Mouse (Mus musculus) G1E (cell line): Measurements from ENCODE around the gene Mas1. TPM values are rescaled to one million over a fixed set of nuclear protein-coding genes. Genes with fewer than 3 reads are reported as not detected.

ENCODE experiments used
- ATAC-seq: 2 replicates; pipeline ENCODE4 v1.8.0; 2016; ENCODE audit warnings: mild to moderate bottlenecking; ENCODE audit not compliant: insufficient number of reproducible peaks, poor library complexity, low FRiP score, severe bottlenecking; ENCODE audit errors: extremely low read depth
- DNase-seq: peaks from one replicate; pipeline ENCODE4 v3.0.0; 2012; ENCODE audit warnings: low spot score
- H3K27me3 ChIP-seq: 2 replicates; pipeline ENCODE4 v1.6.1; 2012; ENCODE audit warnings: mild to moderate bottlenecking, low read length, inconsistent platforms; ENCODE audit not compliant: insufficient read depth
- H3K36me3 ChIP-seq: replicated peaks from 2 replicates; pipeline ENCODE3; 2012; ENCODE audit warnings: mild to moderate bottlenecking, inconsistent platforms
- H3K4me1 ChIP-seq: 2 replicates; pipeline ENCODE4 v1.6.1; 2012; ENCODE audit warnings: low read depth, low read length, inconsistent platforms, mixed read lengths; ENCODE audit not compliant: insufficient read depth
- H3K4me3 ChIP-seq: 2 replicates; pipeline ENCODE4 v1.5.1; 2012; ENCODE audit warnings: low read depth, mild to moderate bottlenecking, inconsistent platforms, low read length, moderate library complexity, mixed read lengths
- H3K9me3 ChIP-seq: replicated peaks from 2 replicates; pipeline ENCODE4 v1.6.1; 2012; ENCODE audit warnings: inconsistent platforms
- CTCF ChIP-seq: IDR thresholded peaks from 2 replicates; pipeline ENCODE4 v1.5.1; 2012; ENCODE audit warnings: low read depth, low read length, inconsistent platforms, mixed read lengths
- GATA1 ChIP-seq: IDR thresholded peaks from 2 replicates; pipeline ENCODE4 v1.6.1; 2012; ENCODE audit warnings: borderline replicate concordance, low read length, inconsistent platforms, mixed read lengths
- GATA2 ChIP-seq: IDR thresholded peaks from 2 replicates; pipeline ENCODE4 v1.6.1; 2012; ENCODE audit warnings: low read depth, low read length, inconsistent platforms, borderline replicate concordance
- POLR2AphosphoS5 ChIP-seq: IDR thresholded peaks from 2 replicates; pipeline ENCODE4 v1.6.1; 2012; ENCODE audit warnings: low read depth, low read length, inconsistent platforms; ENCODE audit not compliant: insufficient replicate concordance
- TAL1 ChIP-seq: conservative IDR thresholded peaks from 2 replicates; pipeline ENCODE4 v1.6.1; 2012; ENCODE audit warnings: low read depth, low read length, inconsistent platforms, mixed read lengths
- polyA plus RNA-seq: library from polyadenylated mRNA; stranded (reverse); fragments of >175 nt; gene quantifications from 2 replicates; pipeline ENCODE4 v1.2.3, GENCODE M21; 2012
- total RNA-seq, 2 experiments: library from RNA; stranded (forward) in 1 of 2; stranded (reverse) in 1 of 2; fragments of 200-1000 nt in 1 of 2; fragments of >200 nt in 1 of 2; fragmentation: Nextera tagmentation in 1 of 2; gene quantifications; 2 replicates each; pipeline ENCODE4 v1.2.3; 2014 to 2017

Gene Mas1
- total and polyA plus RNA-seq, 3 experiments, result not detected

DNA sequence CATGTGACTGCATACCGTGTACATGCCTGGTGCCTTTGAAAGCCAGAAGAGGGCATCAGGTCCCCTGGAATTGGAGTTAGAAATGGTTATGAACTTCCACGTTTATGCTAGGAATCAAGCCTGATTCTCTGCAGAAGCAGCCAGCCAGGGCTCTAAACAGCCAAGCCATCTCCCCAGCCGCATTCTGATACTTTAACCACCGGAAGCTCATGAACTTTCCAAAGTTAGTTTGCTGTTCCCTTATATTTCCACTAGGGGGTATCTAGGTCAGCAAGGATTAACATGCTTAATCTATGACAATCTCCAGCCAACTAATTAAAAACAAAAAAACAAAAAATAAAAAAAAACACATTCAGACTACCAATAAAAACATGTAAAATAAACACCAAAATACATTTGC lies 9.9 kb downstream of the Mas1 start:
- Histone ChIP-seq H3K4me3 (no peak overlapping the region), H3K4me1 (no peaks in the 10 kb centered on the region), H3K9me3 (no peaks in the 10 kb centered on the region), H3K27me3 (peaks cover 53% of the 10 kb centered on the region), H3K36me3 (no peaks in the 10 kb centered on the region)
- TF ChIP-seq CTCF (peak; percentile 28; the same call in 1 of the 2 replicates), GATA1 (no peak), POLR2AphosphoS5 (no peak)
- ATAC-seq, result no peak
- peak; percentile 12 for DNase-seq

DNA sequence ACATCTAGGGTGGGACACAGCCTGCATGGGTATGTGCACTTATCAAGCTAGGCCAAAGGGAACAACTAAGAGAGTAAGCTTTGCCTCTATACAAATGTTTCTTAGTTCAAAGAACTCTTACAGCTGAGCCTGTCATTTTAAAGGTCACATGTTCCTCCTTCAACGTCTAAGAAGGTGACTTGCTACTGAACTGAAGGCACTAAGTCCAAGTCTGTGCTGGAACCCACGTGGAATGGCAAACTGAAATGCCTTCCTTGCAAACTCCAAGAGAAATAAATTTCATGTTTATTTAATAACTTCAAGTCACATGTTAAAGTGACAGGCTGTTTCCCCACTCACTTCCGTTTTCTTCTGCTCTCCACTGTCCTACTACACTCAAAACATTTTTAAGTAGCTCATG lies 10.5 kb downstream of the Mas1 start:
- no peak for ATAC-seq
- DNase-seq, result no peak

GRCm38 (mm10) chr17:12854386-12854785 lies 13.6 kb downstream of the Mas1 start:
- Histone ChIP-seq H3K4me1 (no peaks in the 10 kb centered on the region), H3K27me3 (peaks cover 48% of the 10 kb centered on the region), H3K4me3 (no peak overlapping the region), H3K9me3 (no peaks in the 10 kb centered on the region), H3K36me3 (no peaks in the 10 kb centered on the region)
- ATAC-seq (no peak), DNase-seq (no peak)
- TF ChIP-seq TAL1 (no peak), CTCF (no peak), GATA2 (no peak), POLR2AphosphoS5 (no peak), GATA1 (no peak)

More for the DNA sequence above, 10.5 kb downstream of the Mas1 start:
- H3K36me3 ChIP-seq, result no peaks in the 10 kb centered on the region
- H3K4me1 ChIP-seq, result no peaks in the 10 kb centered on the region
- H3K27me3 ChIP-seq, result peaks cover 51% of the 10 kb centered on the region
- no peak overlapping the region for H3K4me3 ChIP-seq
- H3K9me3 ChIP-seq, result no peaks in the 10 kb centered on the region
- TF ChIP-seq TAL1 (no peak), POLR2AphosphoS5 (no peak), GATA2 (no peak), CTCF (no peak), GATA1 (no peak)

- TF ChIP-seq CTCF, result no peak
- no peak for TF ChIP-seq GATA2
- no peak for TF ChIP-seq GATA1
- TF ChIP-seq POLR2AphosphoS5, result no peak
- no peak for TF ChIP-seq TAL1
- Histone ChIP-seq H3K36me3 (no peaks in the 10 kb centered on the region), H3K4me1 (no peaks in the 10 kb centered on the region), H3K9me3 (no peaks in the 10 kb centered on the region), H3K4me3 (no peak overlapping the region), H3K27me3 (peaks cover 48% of the 10 kb centered on the region)
- DNase-seq (no peak), ATAC-seq (no peak)
Measured at GRCm38 (mm10) chr17:12853821-12854220, 14.1 kb downstream of the Mas1 start.

DNA sequence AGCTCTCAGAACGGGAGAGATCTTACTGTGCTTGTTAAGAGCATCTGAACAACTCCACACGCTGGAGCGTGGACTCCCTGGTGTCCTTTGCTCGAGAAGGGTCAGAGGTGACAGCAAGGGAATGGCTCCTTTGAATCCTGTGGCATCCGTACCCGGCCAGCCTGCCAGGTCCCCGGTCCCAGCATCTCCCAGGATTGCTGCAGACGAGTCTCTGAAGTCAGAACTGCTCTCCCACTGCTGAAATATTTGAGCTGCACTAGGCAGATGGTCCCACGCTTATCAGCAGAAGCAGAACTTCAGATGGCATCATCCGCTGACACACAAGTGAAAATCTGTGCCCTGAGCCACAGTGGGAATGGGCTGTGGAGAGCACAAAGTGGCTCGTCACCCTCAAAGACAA lies 16.3 kb downstream of the Mas1 start:
- Histone ChIP-seq H3K4me3 (no peak overlapping the region), H3K4me1 (no peaks in the 10 kb centered on the region), H3K9me3 (no peaks in the 10 kb centered on the region), H3K27me3 (peaks cover 52% of the 10 kb centered on the region), H3K36me3 (no peaks in the 10 kb centered on the region)
- ATAC-seq, result no peak
- no peak for TF ChIP-seq GATA1
- no peak for DNase-seq

DNA sequence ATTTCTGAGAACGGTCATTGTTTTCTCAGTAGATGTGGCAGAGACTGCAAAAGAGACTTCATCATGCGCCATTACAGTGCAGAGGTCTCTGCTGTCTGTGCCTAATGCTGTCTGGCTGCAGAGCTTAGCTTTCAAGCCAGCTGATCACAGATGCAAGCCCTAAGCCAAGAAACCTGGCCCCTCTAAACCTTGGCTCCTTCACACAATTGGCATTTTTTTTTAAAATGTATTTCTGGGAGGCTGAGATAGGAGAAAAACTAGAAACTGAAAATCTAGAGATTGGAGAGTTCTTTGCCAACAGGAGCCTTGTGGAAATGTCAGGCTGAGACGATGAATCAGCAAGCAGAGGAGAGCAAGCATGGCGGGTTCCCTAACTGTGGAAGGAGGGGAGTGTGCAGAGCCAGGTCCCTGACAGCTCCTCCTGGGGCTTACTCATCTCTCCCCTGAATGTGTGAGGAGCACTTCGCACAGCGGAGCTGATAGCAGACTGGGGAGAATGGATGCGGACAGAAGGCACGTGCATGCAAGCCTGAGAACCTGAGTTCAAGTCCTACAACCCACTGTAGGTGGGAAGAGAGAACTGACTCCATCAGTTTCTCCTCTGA lies 18.1 kb downstream of the Mas1 start:
- Histone ChIP-seq H3K27me3 (peaks cover 60% of the 10 kb centered on the region), H3K9me3 (no peaks in the 10 kb centered on the region), H3K36me3 (no peaks in the 10 kb centered on the region), H3K4me3 (no peak overlapping the region), H3K4me1 (no peaks in the 10 kb centered on the region)
- ATAC-seq (no peak), DNase-seq (no peak)
- TF ChIP-seq TAL1 (no peak), POLR2AphosphoS5 (no peak), CTCF (no peak), GATA1 (no peak), GATA2 (no peak)

- no peak for ATAC-seq
- no peak for DNase-seq
- Histone ChIP-seq H3K27me3 (peaks cover 41% of the 10 kb centered on the region), H3K36me3 (no peaks in the 10 kb centered on the region), H3K4me1 (no peaks in the 10 kb centered on the region), H3K4me3 (no peak overlapping the region), H3K9me3 (no peaks in the 10 kb centered on the region)
- TF ChIP-seq GATA2 (no peak), CTCF (no peak), POLR2AphosphoS5 (no peak), GATA1 (no peak), TAL1 (no peak)
Measured at GRCm38 (mm10) chr17:12847736-12848135, 20.2 kb downstream of the Mas1 start.
